Mouse (Mus musculus) erythroblast, embryonic 14.5 days (primary cell): ENCODE measurements around the gene Tlr5.

Experiments used
- GATA1 ChIP-seq: IDR thresholded peaks from 2 replicates; pipeline ENCODE4 v1.6.1; 2012; ENCODE audit warnings: low read length, inconsistent platforms, mixed read lengths
- TAL1 ChIP-seq: IDR thresholded peaks from 3 replicates; pipeline ENCODE4 v1.6.1; 2012; ENCODE audit warnings: low read length, inconsistent platforms, mixed read lengths

DNA sequence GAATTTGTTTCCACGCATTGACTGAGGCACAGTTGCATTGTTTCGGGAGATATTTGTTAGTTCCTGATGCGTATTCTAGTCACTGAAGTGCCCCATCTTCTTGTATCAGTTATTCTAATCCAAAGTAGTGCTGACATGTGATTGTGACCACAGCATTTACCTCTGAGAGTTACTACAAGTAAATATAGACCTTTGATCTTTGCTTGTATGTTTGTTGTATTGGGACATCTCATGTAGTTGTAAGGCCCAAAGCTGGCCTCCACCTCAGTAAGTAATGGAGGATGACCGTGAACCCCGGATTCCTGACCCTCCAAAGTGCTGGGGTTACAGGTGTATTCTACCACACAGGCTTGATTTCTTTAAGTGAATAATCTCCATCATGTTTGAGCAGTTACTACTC is 38.4 kb upstream of the Tlr5 start:
- no peak for TF ChIP-seq TAL1
- TF ChIP-seq GATA1 = no peak
